Mouse (Mus musculus) adrenal gland, adult (tissue): ENCODE data around the gene Sema3b.

Experiments
- DNase-seq, 2 experiments: peaks; one replicate each; pipeline ENCODE4 v3.0.0; 2022 to 2023; ENCODE audit warnings: low spot score in 1 of 2; ENCODE audit not compliant: inconsistent age in 2 of 2

Gene Sema3b

GRCm38 (mm10) chr9:107633091-107633660 lies 24.1 kb upstream of the Sema3b start:
- DNase-seq: peak; percentile 90 to 94

GRCm38 (mm10) chr9:107632478-107632877 lies 23.4 kb upstream of the Sema3b start:
- DNase-seq: peak; percentile 67 to 79

- peak in 1 of 2 experiments; percentile 36 for DNase-seq
Observed at GRCm38 (mm10) chr9:107631861-107632260, 22.8 kb upstream of the Sema3b start.

- no peak for DNase-seq
Observed at GRCm38 (mm10) chr9:107631311-107631826, 22.3 kb upstream of the Sema3b start.

GRCm38 (mm10) chr9:107630576-107630975 lies 21.5 kb upstream of the Sema3b start:
- peak in 1 of 2 experiments; percentile 46 for DNase-seq

- peak in 1 of 2 experiments; percentile 47 for DNase-seq
Observed at GRCm38 (mm10) chr9:107629901-107630425, 20.9 kb upstream of the Sema3b start.

GRCm38 (mm10) chr9:107629411-107629730 lies 20.3 kb upstream of the Sema3b start:
- no peak for DNase-seq

GRCm38 (mm10) chr9:107628721-107629410 lies 19.8 kb upstream of the Sema3b start:
- DNase-seq: peak; percentile 60 to 76

- peak in 1 of 2 experiments; percentile 39 for DNase-seq
Observed at GRCm38 (mm10) chr9:107627387-107628255, 18.6 kb upstream of the Sema3b start.

GRCm38 (mm10) chr9:107626844-107627277 lies 17.8 kb upstream of the Sema3b start:
- DNase-seq: peak; percentile 74 to 87

GRCm38 (mm10) chr9:107626158-107626843 lies 17.3 kb upstream of the Sema3b start:
- peak in 1 of 2 experiments; percentile 28 for DNase-seq

GRCm38 (mm10) chr9:107625351-107626128 lies 16.5 kb upstream of the Sema3b start:
- DNase-seq: peak in 1 of 2 experiments; percentile 38

GRCm38 (mm10) chr9:107624951-107625350 lies 15.9 kb upstream of the Sema3b start:
- no peak for DNase-seq

- DNase-seq: peak in 1 of 2 experiments; percentile 61
Observed at GRCm38 (mm10) chr9:107624539-107624938, 15.5 kb upstream of the Sema3b start.

- DNase-seq: no peak
Observed at GRCm38 (mm10) chr9:107620954-107621353, 11.9 kb upstream of the Sema3b start.

- DNase-seq: peak; percentile 74 to 76
Observed at GRCm38 (mm10) chr9:107619546-107619879, 10.5 kb upstream of the Sema3b start.

GRCm38 (mm10) chr9:107618778-107619545 lies 9.9 kb upstream of the Sema3b start:
- DNase-seq: peak; percentile 76 to 81

GRCm38 (mm10) chr9:107618098-107618497 lies 9.1 kb upstream of the Sema3b start:
- no peak for DNase-seq

GRCm38 (mm10) chr9:107617461-107617860 lies 8.4 kb upstream of the Sema3b start:
- DNase-seq: no peak
